Mouse (Mus musculus) stomach, embryonic 16.5 days (tissue): Measurements from ENCODE around the gene Srrm2. TPM values are rescaled to one million over a fixed set of nuclear protein-coding genes. Genes with fewer than 3 reads are reported as not detected.

Source experiments
- ATAC-seq: fragments of 200-750 bp; cut with Nextera tagmentation; 2 replicates; pipeline ENCODE4 v1.8.0; 2017; ENCODE audit warnings: moderate number of reproducible peaks, moderate TSS enrichment; ENCODE audit not compliant: insufficient read depth, low FRiP score
- H3K27ac ChIP-seq: fragments of 300-500 bp; sonication (generic); 2 replicates; pipeline ENCODE4 v1.5.1; 2014; ENCODE audit warnings: low read length
- H3K27me3 ChIP-seq: fragments of 300-500 bp; sonication (generic); 2 replicates; pipeline ENCODE4 v1.6.1; 2014; ENCODE audit warnings: low read length, control low read depth, mixed read lengths; ENCODE audit not compliant: control insufficient read depth, insufficient read depth
- H3K36me3 ChIP-seq: fragments of 300-500 bp; sonication (generic); 2 replicates; pipeline ENCODE4 v1.6.1; 2014; ENCODE audit warnings: low read length; ENCODE audit not compliant: control insufficient read depth, insufficient read depth
- H3K4me1 ChIP-seq: fragments of 300-500 bp; sonication (generic); 2 replicates; pipeline ENCODE4 v1.6.1; 2014; ENCODE audit warnings: low read length, control low read depth, mixed read lengths; ENCODE audit not compliant: control insufficient read depth, insufficient read depth
- H3K4me2 ChIP-seq: fragments of 300-500 bp; sonication (generic); 2 replicates; pipeline ENCODE4 v1.6.1; 2014; ENCODE audit warnings: low read depth, low read length, mixed read lengths
- H3K4me3 ChIP-seq: fragments of 300-500 bp; sonication (generic); replicated peaks from 2 replicates; pipeline ENCODE4 v1.5.1; 2014; ENCODE audit warnings: mild to moderate bottlenecking, low read length
- H3K9ac ChIP-seq: fragments of 300-500 bp; sonication (generic); 2 replicates; pipeline ENCODE4 v1.6.1; 2014; ENCODE audit warnings: low read length
- H3K9me3 ChIP-seq: fragments of 300-500 bp; sonication (generic); replicated peaks from 2 replicates; pipeline ENCODE4 v1.6.1; 2016; ENCODE audit warnings: low read length, control low read depth; ENCODE audit not compliant: control insufficient read depth
- WGBS: fragments of 180-500 bp; shearing (Covaris S2); extraction: QIAGEN DNeasy Blood & Tissue Kit; methylation state at CpG from one replicate; pipeline ENCODE4 v1.1.7; 2014; 5-methylcytosine and 5-hydroxymethylcytosine counted together
- polyA plus RNA-seq: library from polyadenylated mRNA; unstranded; fragments of >200 nt; fragmentation: Nextera tagmentation; extraction: Ambion mirVana; gene quantifications from 2 replicates; pipeline ENCODE4 v1.2.1, GENCODE M21; 2015

The Srrm2 gene
- polyA plus RNA-seq, 1 experiment from 2014 or later, result 350 TPM

- 47% methylated on average over 2 of the region's 2 CpGs for WGBS
- H3K9ac ChIP-seq, result peak overlapping the region; percentile 79
- ATAC-seq, result no peak
Observed at GRCm38 (mm10) chr17:23791079-23791357, 686 bp downstream of the Srrm2 start.

GRCm38 (mm10) chr17:23795323-23795722, 5.0 kb downstream of the Srrm2 start:
- H3K9ac ChIP-seq, result no peak overlapping the region
- no peak overlapping the region for H3K27ac ChIP-seq
- H3K4me3 ChIP-seq, result no peak overlapping the region
- no peaks in the 10 kb centered on the region for H3K36me3 ChIP-seq
- no peak for ATAC-seq
- no peaks in the 10 kb centered on the region for H3K27me3 ChIP-seq
- 90% methylated on average over 8 of the region's 8 CpGs for WGBS
- no peaks in the 10 kb centered on the region for H3K9me3 ChIP-seq
- H3K4me1 ChIP-seq, result no peaks in the 10 kb centered on the region
- H3K4me2 ChIP-seq, result no peak overlapping the region

More at GRCm38 (mm10) chr17:23791079-23791357, 686 bp downstream of the Srrm2 start:
- H3K4me3 ChIP-seq, result peak overlapping the region; percentile 53
- H3K4me1 ChIP-seq, result peaks cover 4% of the 10 kb centered on the region
- H3K4me2 ChIP-seq, result peak overlapping the region; percentile 68
- H3K9me3 ChIP-seq, result no peaks in the 10 kb centered on the region
- H3K36me3 ChIP-seq, result no peaks in the 10 kb centered on the region
- peak overlapping the region; percentile 70 for H3K27ac ChIP-seq
- no peaks in the 10 kb centered on the region for H3K27me3 ChIP-seq

- Histone ChIP-seq H3K27me3 (no peaks in the 10 kb centered on the region), H3K36me3 (no peaks in the 10 kb centered on the region), H3K4me2 (no peak overlapping the region), H3K9ac (no peak overlapping the region), H3K27ac (no peak overlapping the region), H3K9me3 (no peaks in the 10 kb centered on the region), H3K4me1 (0 out of 2 replicates have a peak, but pooled peaks cover 2% of the 10 kb centered on the region), H3K4me3 (no peak overlapping the region)
- 69% methylated on average over 7 of the region's 7 CpGs for WGBS
- no peak for ATAC-seq
Observed at GRCm38 (mm10) chr17:23797316-23797715, 7.0 kb downstream of the Srrm2 start.

- no peak overlapping the region for H3K4me3 ChIP-seq
- H3K4me2 ChIP-seq, result no peak overlapping the region
- no peaks in the 10 kb centered on the region for H3K36me3 ChIP-seq
- H3K9ac ChIP-seq, result no peak overlapping the region
- no peaks in the 10 kb centered on the region for H3K27me3 ChIP-seq
- H3K4me1 ChIP-seq, result peaks cover 19% of the 10 kb centered on the region
- 92% methylated on average over 10 of the region's 10 CpGs for WGBS
- H3K9me3 ChIP-seq, result no peaks in the 10 kb centered on the region
- ATAC-seq, result no peak
- H3K27ac ChIP-seq, result no peak overlapping the region
Observed at GRCm38 (mm10) chr17:23801627-23802026, 11.3 kb downstream of the Srrm2 start.

GRCm38 (mm10) chr17:23802746-23803365, 12.5 kb downstream of the Srrm2 start:
- Histone ChIP-seq H3K4me3 (peak overlapping the region; percentile 100), H3K27me3 (no peaks in the 10 kb centered on the region), H3K4me2 (peak overlapping the region; percentile 78), H3K9ac (peak overlapping the region; percentile 99), H3K36me3 (no peaks in the 10 kb centered on the region), H3K27ac (peak overlapping the region; percentile 96), H3K4me1 (peaks cover 23% of the 10 kb centered on the region), H3K9me3 (no peaks in the 10 kb centered on the region)
- WGBS, result under 1% methylated on average over 60 of the region's 60 CpGs
- peak; percentile 98 for ATAC-seq

- Histone ChIP-seq H3K9ac (peak overlapping the region; percentile 99), H3K4me1 (peaks cover 23% of the 10 kb centered on the region), H3K36me3 (peaks cover 3% of the 10 kb centered on the region; the same call in 1 of the 2 replicates), H3K27me3 (no peaks in the 10 kb centered on the region), H3K9me3 (no peaks in the 10 kb centered on the region), H3K27ac (peak overlapping the region; percentile 96), H3K4me2 (peak overlapping the region; percentile 98), H3K4me3 (peak overlapping the region; percentile 100)
- peak; percentile 67 for ATAC-seq
- under 1% methylated on average over 63 of the region's 83 CpGs for WGBS
Observed at GRCm38 (mm10) chr17:23803366-23804041, 13.2 kb downstream of the Srrm2 start.

GRCm38 (mm10) chr17:23804426-23805085, 14.2 kb downstream of the Srrm2 start:
- Histone ChIP-seq H3K27me3 (no peaks in the 10 kb centered on the region), H3K36me3 (peaks cover 12% of the 10 kb centered on the region), H3K4me1 (peaks cover 23% of the 10 kb centered on the region), H3K4me3 (peak overlapping the region; percentile 100), H3K9ac (peak overlapping the region; percentile 99), H3K9me3 (no peaks in the 10 kb centered on the region), H3K4me2 (peak overlapping the region; percentile 98), H3K27ac (peak overlapping the region; percentile 35; the same call in 1 of the 2 replicates)
- WGBS, result under 1% methylated on average over 8 of the region's 8 CpGs
- no peak for ATAC-seq

GRCm38 (mm10) chr17:23806867-23807266, 16.5 kb downstream of the Srrm2 start:
- Histone ChIP-seq H3K9me3 (no peaks in the 10 kb centered on the region), H3K4me1 (peaks cover 23% of the 10 kb centered on the region), H3K27ac (no peak overlapping the region), H3K36me3 (peaks cover 30% of the 10 kb centered on the region), H3K9ac (0 out of 2 replicates have a peak overlapping the region, but pooled peaks have one; percentile 26), H3K4me3 (peak overlapping the region; percentile 26), H3K4me2 (peak overlapping the region; percentile 34), H3K27me3 (no peaks in the 10 kb centered on the region)
- 67% methylated on average over 25 of the region's 25 CpGs for WGBS
- no peak for ATAC-seq

GRCm38 (mm10) chr17:23807918-23808317, 17.6 kb downstream of the Srrm2 start:
- Histone ChIP-seq H3K4me2 (no peak overlapping the region), H3K4me1 (peaks cover 19% of the 10 kb centered on the region), H3K36me3 (peaks cover 36% of the 10 kb centered on the region), H3K9ac (no peak overlapping the region), H3K9me3 (no peaks in the 10 kb centered on the region), H3K4me3 (no peak overlapping the region), H3K27ac (no peak overlapping the region), H3K27me3 (no peaks in the 10 kb centered on the region)
- 93% methylated on average over 3 of the region's 3 CpGs for WGBS
- ATAC-seq, result no peak
